16 mouse cellular contexts compared by ENCODE assay signal in the genomic region with DNA sequence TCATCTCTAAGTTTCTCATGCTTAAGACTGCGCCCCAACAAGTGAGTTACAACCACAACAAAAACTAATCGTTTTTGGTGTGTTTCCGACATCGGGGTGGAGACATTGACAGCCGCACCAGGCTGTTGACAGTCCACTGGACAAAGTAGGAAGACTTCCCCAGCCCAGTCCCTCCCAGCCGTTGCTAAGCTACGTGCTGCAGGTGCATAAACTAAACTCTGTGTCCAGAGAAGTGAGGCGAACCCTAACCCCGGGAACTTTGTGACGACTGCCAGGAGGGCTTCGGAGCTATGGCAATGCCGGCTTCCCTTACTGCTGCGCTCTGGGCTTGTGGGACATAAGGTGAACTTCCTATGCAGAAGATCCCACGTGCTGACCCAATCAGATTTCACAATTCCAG.
"Had no signal": no experiment of that assay in that cellular context is flagged by ENCODE, and none has a peak within 500 bp of the region (broad histone marks: within the 10 kb centered on the region; RNA-seq: fewer than 3 reads in every experiment).

No protein-coding gene starts in this region.

- H3K27me3 ChIP-seq: limb, embryonic 12.5 days; limb, embryonic 15.5 days had no signal

- H3K27ac ChIP-seq: hindbrain, embryonic 13.5 days; limb, embryonic 12.5 days; limb, embryonic 15.5 days; liver, embryonic 12.5 days; liver, embryonic 15.5 days had no signal

- H3K9ac ChIP-seq: hindbrain, embryonic 13.5 days; limb, embryonic 12.5 days; limb, embryonic 15.5 days; liver, embryonic 12.5 days; liver, embryonic 15.5 days had no signal

- H3K36me3 ChIP-seq: hindbrain, embryonic 13.5 days; limb, embryonic 12.5 days; limb, embryonic 15.5 days; liver, embryonic 12.5 days; liver, embryonic 15.5 days had no signal

- H3K4me3 ChIP-seq: hindbrain, embryonic 13.5 days; limb, embryonic 12.5 days; limb, embryonic 15.5 days; liver, embryonic 12.5 days; liver, embryonic 15.5 days had no signal

- DNase-seq: kidney, adult 18-20 months; left cerebral cortex, postnatal 4 days; lung, adult 2 months; lung, postnatal 14 days; midbrain, embryonic 14.5 days; thymus, adult 18-20 months; thymus, postnatal 14 days; thymus, postnatal 4 days had no signal

- ATAC-seq: hindbrain, embryonic 16.5 days; liver, embryonic 12.5 days had no signal

- H3K4me2 ChIP-seq: hindbrain, embryonic 13.5 days; limb, embryonic 12.5 days; limb, embryonic 15.5 days; liver, embryonic 12.5 days; liver, embryonic 15.5 days; midbrain, embryonic 11.5 days had no signal

- H3K9me3 ChIP-seq: hindbrain, embryonic 13.5 days; limb, embryonic 12.5 days; limb, embryonic 15.5 days; liver, embryonic 12.5 days; liver, embryonic 15.5 days; megakaryocyte, embryonic 14.5 days had no signal

- H3K4me1 ChIP-seq: hindbrain, embryonic 13.5 days; limb, embryonic 12.5 days had no signal
